Mouse (Mus musculus) kidney, adult 11 months (tissue): ENCODE data around the gene Sbk1.

Experiments used
- DNase-seq: peaks from one replicate; pipeline ENCODE4 v3.0.0; 2022

Gene Sbk1

GRCm38 (mm10) chr7:126271712-126272683, at the start of gene Sbk1:
TSS of gene Sbk1 (plus strand) at chr7:126272619.
- DNase-seq: peak; percentile 94

GRCm38 (mm10) chr7:126222753-126223152, 49.7 kb upstream of the Sbk1 start:
- no peak for DNase-seq

- no peak for DNase-seq
Measured at GRCm38 (mm10) chr7:126226136-126226535, 46.3 kb upstream of the Sbk1 start.

GRCm38 (mm10) chr7:126230357-126231148, 41.9 kb upstream of the Sbk1 start:
- no peak for DNase-seq

- DNase-seq: no peak
Measured at GRCm38 (mm10) chr7:126232345-126233071, 39.9 kb upstream of the Sbk1 start.

- DNase-seq: no peak
Measured at GRCm38 (mm10) chr7:126234611-126235010, 37.8 kb upstream of the Sbk1 start.

GRCm38 (mm10) chr7:126236083-126236793, 36.2 kb upstream of the Sbk1 start:
- DNase-seq: no peak

GRCm38 (mm10) chr7:126236794-126237192, 35.6 kb upstream of the Sbk1 start:
- no peak for DNase-seq

- DNase-seq: no peak
Measured at GRCm38 (mm10) chr7:126240814-126241360, 31.5 kb upstream of the Sbk1 start.

GRCm38 (mm10) chr7:126244168-126244750, 28.2 kb upstream of the Sbk1 start:
- DNase-seq: no peak

- DNase-seq: no peak
Measured at GRCm38 (mm10) chr7:126248088-126248487, 24.3 kb upstream of the Sbk1 start.

- DNase-seq: no peak
Measured at GRCm38 (mm10) chr7:126248641-126249141, 23.7 kb upstream of the Sbk1 start.

- no peak for DNase-seq
Measured at GRCm38 (mm10) chr7:126249146-126249545, 23.3 kb upstream of the Sbk1 start.

- DNase-seq: no peak
Measured at GRCm38 (mm10) chr7:126249986-126250385, 22.4 kb upstream of the Sbk1 start.

GRCm38 (mm10) chr7:126250481-126250880, 21.9 kb upstream of the Sbk1 start:
- DNase-seq: no peak

GRCm38 (mm10) chr7:126251698-126252097, 20.7 kb upstream of the Sbk1 start:
- no peak for DNase-seq

GRCm38 (mm10) chr7:126252230-126252629, 20.2 kb upstream of the Sbk1 start:
- no peak for DNase-seq

GRCm38 (mm10) chr7:126260280-126261210, 11.9 kb upstream of the Sbk1 start:
- peak; percentile 38 for DNase-seq

- DNase-seq: no peak
Measured at GRCm38 (mm10) chr7:126261823-126262222, 10.6 kb upstream of the Sbk1 start.

- no peak for DNase-seq
Measured at GRCm38 (mm10) chr7:126263964-126264363, 8.5 kb upstream of the Sbk1 start.
